Mouse (Mus musculus) thymus, postnatal 10 days (tissue): ENCODE measurements around the gene Myo18b.

Experiments
- DNase-seq, 2 experiments: peaks; one replicate each; pipeline ENCODE4 v3.0.0; 2021; ENCODE audit warnings: low spot score in 2 of 2

The Myo18b gene

DNA sequence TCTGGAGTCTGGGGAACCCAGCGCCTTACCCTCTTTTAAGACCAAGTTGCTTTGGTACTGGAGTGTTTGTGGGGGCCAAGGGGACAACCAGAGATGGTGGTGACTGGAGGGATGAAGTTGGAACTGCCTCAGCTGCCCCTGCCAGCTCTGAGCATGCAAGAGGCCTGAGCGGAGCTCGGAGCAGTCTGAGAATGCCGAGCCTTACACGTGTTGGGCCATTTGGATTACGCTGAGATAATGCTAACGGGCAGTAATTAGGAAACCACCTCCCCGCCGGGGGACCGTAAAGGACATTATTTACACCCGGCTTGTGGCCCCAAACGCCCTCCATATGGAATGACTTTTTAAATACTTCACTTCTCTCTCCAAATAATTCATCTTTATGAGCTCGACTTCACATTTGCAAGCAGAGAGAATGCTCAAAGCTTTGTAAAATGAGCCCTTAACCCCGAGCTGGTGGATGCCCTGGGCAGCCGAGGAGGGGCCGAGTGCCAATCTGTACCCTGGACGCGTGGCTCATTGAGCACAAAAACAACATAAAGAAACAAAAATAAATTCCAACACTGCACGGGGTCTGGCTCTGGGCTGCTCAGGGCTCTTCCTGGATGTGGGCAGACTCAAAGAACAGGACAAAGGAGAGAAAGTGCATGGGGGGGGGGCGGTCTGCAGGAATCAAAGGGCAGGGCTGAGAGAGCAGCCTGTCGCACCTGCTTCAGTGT is 148.0 kb downstream of the Myo18b start:
- no peak for DNase-seq

- DNase-seq = no peak
Measured at GRCm38 (mm10) chr5:112747306-112747930, 148.7 kb downstream of the Myo18b start.

DNA sequence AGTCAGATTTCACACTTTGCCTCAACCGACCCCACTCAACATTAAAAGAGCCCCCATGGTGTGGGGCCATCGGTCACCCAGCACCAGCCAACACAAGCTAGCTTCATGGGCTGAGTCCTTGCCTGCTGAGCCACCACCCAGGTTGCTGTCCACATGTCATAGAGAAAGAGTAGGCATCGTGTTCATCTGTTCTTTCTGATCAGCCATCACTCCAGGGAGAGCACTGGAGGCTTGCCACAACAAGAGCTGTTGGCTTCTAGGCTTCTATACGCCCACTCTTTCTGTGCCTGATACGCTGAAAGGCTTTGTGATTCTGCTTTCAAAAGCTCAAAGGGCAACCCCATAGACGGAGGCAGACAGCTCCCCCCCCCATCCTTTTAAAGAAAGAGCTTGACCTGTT is 151.0 kb downstream of the Myo18b start:
- DNase-seq = no peak

- no peak for DNase-seq
Measured at GRCm38 (mm10) chr5:112744571-112744970, 151.6 kb downstream of the Myo18b start.

- DNase-seq = no peak
Measured at GRCm38 (mm10) chr5:112743121-112743520, 153.0 kb downstream of the Myo18b start.

GRCm38 (mm10) chr5:112740651-112741050 is 155.5 kb downstream of the Myo18b start:
- no peak for DNase-seq

DNA sequence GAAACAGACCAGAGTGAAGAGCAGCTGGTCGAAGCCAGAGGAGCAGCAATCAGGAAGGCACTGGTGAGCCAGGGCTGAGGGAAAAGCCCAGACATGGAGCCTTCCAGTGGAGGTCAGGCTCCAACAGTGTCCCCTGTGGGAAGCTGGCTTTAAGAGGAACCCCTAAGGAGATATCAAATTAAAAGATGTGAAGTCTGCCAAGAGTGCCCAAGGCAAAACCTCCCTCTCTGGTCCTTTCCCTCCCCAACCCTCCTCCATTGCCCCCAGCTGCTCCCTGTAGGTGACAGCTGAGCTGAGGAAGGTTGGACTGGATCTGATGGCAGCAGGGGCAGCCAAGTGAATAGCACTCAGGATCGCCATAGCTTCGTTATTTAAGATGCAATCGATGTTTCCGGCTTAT is 161.1 kb downstream of the Myo18b start:
- DNase-seq = no peak

- no peak for DNase-seq
Measured at GRCm38 (mm10) chr5:112730604-112731003, 165.6 kb downstream of the Myo18b start.

DNA sequence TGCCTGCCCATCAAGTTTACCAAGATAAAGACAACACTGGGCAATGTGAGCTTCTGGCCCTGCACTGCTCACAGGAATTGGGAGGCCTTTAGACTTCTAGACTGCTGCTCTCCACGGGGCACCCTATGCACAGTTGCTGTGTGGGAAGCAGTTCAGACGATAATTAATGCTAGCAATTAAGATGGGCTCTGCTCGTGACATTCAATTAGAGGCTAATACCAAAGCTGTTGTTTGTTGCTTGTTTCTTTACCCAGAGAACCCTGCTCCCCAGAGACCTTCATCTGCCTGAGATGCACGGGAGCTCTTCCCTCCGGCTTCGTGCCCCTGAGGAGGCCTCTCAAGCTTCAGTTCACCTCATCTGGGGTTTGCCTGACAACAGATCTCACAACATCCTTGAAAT is 167.7 kb downstream of the Myo18b start:
- DNase-seq = no peak

DNA sequence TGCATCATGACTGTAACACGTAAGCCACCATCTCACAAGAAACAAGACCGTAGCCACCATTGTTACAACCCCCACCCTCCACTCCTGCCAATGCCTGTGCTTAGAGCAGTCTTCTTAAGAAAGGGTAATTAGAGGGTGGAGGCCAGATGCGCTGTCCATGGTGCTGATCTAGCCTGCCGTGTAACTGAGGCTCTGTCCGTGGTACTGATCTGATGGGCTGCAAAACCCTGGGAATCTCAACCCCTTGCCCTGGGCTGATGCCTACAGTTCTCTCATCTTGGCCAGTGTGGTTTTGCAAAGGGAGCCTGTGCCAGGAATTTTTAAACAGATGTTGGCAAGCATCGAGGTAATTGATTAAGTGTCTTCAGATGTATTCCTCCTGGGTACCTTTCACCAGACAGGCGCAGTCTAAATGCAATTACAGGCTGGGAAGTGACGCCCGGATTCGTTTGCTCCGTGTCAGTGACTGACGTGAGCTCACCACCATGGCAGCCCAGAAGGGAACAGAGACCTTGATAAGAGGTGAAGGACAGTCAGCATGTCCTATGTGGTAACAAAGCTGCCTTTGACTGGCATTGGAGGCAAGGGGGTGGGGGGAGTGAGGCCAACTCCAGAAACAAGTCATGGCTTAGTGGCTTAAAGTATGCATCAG is 177.4 kb downstream of the Myo18b start:
- DNase-seq = peak in 1 of 2 experiments; percentile 54

DNA sequence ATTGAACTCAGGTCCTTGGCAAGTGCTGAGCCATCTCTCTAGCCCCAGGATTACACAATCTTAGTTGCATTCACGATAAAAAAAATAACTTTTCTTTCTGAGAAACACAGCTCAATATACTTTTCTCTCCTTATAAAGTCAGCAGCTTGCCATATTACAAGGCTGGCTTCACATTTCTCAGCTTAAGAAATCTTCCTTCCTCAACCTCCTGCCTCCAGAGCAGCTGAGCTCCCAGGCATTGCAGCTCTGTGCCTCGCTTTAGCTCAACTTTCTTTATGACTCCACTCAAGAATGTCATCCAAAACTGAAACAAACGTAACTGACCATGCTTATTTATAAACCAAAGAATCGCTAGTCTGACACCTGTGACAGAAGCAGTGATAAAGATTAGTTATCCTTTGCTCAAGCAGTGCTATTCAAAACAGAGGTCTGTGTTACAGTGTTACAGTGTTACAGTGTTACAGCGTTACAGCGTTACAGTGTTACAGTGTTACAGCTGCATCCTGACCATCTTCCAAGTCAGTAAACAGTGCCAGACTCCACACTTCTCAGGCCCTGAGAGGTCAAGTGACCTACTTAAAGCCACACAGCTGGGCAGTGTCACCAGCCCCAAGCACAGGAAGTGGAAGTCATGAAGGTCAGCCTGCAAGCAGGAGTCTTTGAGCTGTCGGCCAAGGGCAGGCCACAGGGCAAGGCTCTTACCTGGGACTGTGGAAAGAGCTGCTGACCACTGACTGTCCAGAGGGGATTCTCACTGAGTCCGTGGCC is 181.3 kb downstream of the Myo18b start:
- no peak for DNase-seq

GRCm38 (mm10) chr5:112709831-112710230 is 186.3 kb downstream of the Myo18b start:
- DNase-seq = no peak

DNA sequence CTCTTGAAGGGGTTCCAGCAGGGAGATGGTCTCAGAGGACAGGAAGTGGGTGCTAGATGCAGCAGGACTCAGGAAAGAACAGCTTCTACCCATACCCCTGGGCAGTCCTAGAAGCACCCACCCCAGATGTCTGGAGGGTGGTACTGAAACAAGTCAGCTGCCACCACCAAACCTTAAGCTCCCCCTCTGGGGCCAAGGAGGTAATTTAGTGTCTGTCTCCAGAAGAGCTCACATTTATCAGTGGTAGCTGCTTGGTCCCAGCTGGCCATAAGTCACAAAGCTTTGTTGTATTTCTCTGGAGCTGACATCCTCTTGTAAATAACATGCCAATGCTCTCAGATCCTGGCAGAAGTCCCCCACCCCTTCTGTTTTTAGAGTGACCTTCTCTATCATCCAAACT is 187.7 kb downstream of the Myo18b start:
- DNase-seq = no peak

GRCm38 (mm10) chr5:112707478-112707877 is 188.7 kb downstream of the Myo18b start:
- no peak for DNase-seq

DNA sequence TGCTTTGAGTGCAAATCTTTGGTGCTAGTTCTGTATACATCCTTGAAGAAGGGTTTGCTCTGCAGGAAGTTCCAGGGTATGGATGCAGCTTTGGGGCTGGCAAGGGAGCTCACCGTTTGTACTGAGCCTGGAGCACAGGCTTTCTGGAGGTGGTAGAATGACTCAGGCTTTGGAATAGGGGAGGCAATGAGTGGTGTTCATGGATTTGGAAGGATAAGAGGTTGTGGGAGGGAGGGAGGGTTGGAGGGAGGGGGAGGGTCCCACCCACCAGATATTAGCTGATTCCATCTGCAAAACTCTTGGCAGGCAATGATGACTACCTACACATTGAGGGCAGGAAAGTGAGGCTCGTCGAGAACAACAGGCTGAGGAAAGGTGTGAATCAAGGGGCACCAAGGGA is 195.4 kb downstream of the Myo18b start:
- no peak for DNase-seq

GRCm38 (mm10) chr5:112696683-112697082 is 199.5 kb downstream of the Myo18b start:
- no peak for DNase-seq

DNA sequence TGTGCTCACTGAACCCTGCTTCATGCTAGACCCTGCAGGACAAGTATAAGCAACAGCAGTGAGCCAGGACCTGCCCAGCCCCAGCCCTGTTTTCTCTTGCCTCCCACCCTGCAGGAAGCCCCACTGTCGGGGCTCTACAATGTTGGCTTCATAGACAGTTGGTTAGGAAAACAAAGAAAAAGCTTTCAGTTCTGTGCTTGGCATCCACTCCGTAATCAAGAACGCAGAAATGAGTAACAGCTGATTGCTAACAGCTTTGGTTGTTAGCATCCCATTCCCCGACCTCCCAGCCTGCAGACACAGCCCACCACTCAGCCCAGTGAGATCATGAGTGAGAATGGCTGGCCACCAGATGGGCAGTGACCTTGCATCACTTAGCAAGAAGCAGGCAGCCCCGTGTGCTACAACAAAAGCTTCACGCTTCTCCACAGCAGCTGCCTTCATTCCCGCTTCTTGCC is 200.9 kb downstream of the Myo18b start:
- DNase-seq = no peak

DNA sequence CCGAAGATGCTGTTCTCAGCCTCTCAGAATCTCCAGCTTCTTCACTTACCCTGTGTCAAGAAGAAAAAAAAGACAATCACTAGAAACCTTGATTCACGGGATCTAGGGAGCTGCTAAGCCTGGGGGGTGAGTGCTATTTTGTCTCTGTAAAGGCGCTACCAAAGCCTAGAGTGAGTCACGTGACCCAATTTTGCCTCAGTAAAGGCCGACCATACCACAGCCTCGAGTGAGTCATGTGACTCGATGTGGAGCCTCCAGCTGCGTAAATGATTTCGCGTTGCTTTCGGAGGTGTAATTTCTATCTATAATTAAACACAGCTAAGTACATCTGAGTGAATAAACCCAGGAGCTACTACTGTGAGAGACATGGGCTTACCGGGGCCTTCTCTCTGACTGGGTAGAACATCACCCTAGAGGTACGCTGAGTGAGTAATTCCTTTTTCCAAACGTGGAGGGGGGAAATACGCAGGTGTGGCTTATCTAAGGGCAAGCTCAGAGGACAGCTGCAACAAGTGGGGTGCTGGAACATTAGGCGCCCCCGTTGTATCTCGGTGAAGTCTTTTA is 202.8 kb downstream of the Myo18b start:
- no peak for DNase-seq

DNA sequence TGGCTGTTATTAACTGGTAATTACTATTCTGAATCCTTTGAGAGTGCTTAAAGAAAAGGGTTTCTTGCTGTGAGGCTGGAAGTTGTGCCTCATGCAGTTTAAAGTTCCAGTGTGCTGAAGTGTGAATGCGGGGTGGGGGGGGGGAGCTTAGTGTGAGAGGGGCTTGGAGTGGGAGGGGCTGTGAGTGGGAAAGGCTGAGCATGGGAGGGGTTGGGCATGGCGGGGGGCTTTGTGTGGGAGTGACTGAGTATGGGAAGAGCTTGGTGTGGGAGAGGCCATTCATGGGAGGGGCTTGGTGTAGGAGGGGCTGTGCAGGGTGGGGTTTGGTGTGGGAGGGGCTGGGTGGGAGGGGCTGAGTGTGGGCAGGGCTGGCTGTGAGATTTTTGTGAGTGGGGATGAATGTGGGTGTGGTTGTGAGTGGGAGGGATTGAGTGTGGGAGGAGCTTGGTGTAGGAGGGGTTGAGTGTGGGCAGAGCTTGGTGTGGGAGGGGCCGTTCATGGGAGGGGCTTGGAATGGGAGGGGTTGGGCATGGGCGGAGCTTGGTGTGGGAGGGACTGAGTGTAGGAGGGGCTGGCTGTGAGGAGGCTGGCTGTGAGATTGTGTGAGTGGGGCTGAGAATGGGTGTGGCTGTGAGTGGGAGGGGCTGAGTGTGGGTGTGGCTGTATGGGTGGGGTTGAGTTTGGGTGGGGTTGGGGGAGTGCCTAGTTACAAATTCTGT is 208.9 kb downstream of the Myo18b start:
- no peak for DNase-seq

- no peak for DNase-seq
Measured at GRCm38 (mm10) chr5:112686309-112687099, 209.7 kb downstream of the Myo18b start.
